Mouse (Mus musculus) cerebellum, adult 11-12 months (tissue): ENCODE results near the gene Vmn1r232.

ENCODE experiments used
- DNase-seq: peaks from one replicate; pipeline ENCODE4 v3.0.0; 2022

Gene Vmn1r232

GRCm38 (mm10) chr17:20919614-20920013 lies at the start of gene Vmn1r232:
Gene Vmn1r232 (minus strand): TSS chr17:20919714.
- DNase-seq, result no peak

- DNase-seq, result no peak
These were observed 47.2 kb upstream of the Vmn1r232 start for GRCm38 (mm10) chr17:20966681-20967080.

- no peak for DNase-seq
These were observed 45.9 kb upstream of the Vmn1r232 start for GRCm38 (mm10) chr17:20965421-20965820.

- no peak for DNase-seq
These were observed 40.9 kb upstream of the Vmn1r232 start for GRCm38 (mm10) chr17:20960386-20960785.

- no peak for DNase-seq
These were observed 27.1 kb upstream of the Vmn1r232 start for GRCm38 (mm10) chr17:20946636-20947035.

GRCm38 (mm10) chr17:20946026-20946565 lies 26.6 kb upstream of the Vmn1r232 start:
- DNase-seq, result peak; percentile 60

- peak; percentile 100 for DNase-seq
These were observed 25.7 kb upstream of the Vmn1r232 start, which contains the start of gene Ppp2r1a for GRCm38 (mm10) chr17:20944985-20945891. Gene Ppp2r1a (plus strand): TSS chr17:20945311.

GRCm38 (mm10) chr17:20944226-20944625 lies 24.7 kb upstream of the Vmn1r232 start:
- DNase-seq, result peak; percentile 18

- no peak for DNase-seq
These were observed 14.5 kb downstream of the Vmn1r232 start, which contains the start of gene Vmn1r231 for GRCm38 (mm10) chr17:20904991-20905390. Gene Vmn1r231 (minus strand): TSS chr17:20905091.
